Mouse (Mus musculus): ENCODE measurements around the gene Gpr21. TPM values are rescaled to one million over a fixed set of nuclear protein-coding genes. Genes with fewer than 3 reads are reported as not detected.

The Gpr21 gene
- 0.67 and 0.84 TPM in 2 replicates for polyA plus RNA-seq (2014; fragmentation: Nextera tagmentation; extraction: Ambion mirVana)

DNA sequence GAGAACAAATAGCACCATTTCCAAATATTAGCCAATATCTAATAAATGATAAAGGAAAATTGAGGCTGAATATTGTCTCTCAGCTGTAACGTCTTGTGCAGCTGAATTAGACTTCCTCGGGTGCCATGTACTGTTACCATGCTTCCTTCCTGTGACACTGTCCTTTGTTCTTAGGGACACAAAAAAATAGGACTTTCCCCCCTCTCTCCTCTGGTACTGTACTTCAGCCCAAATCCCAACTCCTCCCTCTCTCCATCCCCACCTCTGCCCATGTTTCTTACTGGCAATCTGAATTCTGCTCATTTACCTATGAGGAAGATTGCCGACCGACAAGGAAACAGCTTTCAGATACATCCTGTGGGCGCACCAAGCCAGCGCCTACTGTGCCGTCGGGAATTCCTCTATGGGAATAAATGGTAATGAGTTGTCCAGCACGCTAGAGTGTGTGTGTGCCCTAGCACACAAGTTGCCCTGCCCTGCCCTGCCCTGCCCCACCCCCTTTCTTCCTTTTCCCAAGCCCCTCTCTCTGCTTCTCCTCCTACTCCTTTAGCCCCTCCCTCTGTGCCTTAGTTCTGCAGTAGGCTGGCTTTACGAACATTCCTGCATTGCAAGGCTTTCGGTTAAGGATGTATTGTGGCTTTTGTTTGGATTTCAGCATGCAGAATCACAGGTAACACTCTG lies at the start of gene Gpr21:
Gene Gpr21 (plus strand): TSS at position 303 of the 681 bp plus-strand sequence.
- 25% methylated on average over 11 of the region's 11 CpGs for WGBS
- no peak within 1 kb of the TSS for H3K27ac ChIP-seq (replicated peaks; ENCODE audit: low read depth, low read length)
- 0 out of 2 replicates have a peak within 1 kb of the TSS, but pooled peaks have one; percentile 17 for H3K4me2 ChIP-seq (ENCODE audit: low read depth, low read length)
- DNase-seq (ENCODE audit: low spot score) (peak; percentile 18), ATAC-seq (replicated peaks; ENCODE audit: insufficient number of reproducible peaks, low FRiP score, low TSS enrichment, low read depth) (0 out of 2 replicates have a peak, but pooled peaks have one; percentile 48)
- H3K27me3 ChIP-seq (ENCODE audit: control insufficient read depth, insufficient read depth, low read length) = no peaks in the 10 kb centered on the region
- no peaks in the 10 kb centered on the region for H3K9me3 ChIP-seq (replicated peaks; ENCODE audit: control insufficient read depth, low read length)
- H3K36me3 ChIP-seq (replicated peaks; ENCODE audit: control insufficient read depth, insufficient read depth, low read depth, low read length) = no peaks in the 10 kb centered on the region
- no peaks in the 10 kb centered on the region for H3K4me1 ChIP-seq (ENCODE audit: control insufficient read depth, insufficient read depth, low read length)
- no peak within 1 kb of the TSS for H3K9ac ChIP-seq (replicated peaks; ENCODE audit: low read length)
- H3K4me3 ChIP-seq (ENCODE audit: low read depth, low read length) = no peak within 1 kb of the TSS

GRCm38 (mm10) chr2:37479559-37479958 lies 36.6 kb upstream of the Gpr21 start:
- Histone ChIP-seq H3K4me3 (ENCODE audit: low read depth, low read length) (no peak overlapping the region), H3K27ac (replicated peaks; ENCODE audit: low read depth, low read length) (no peak overlapping the region), H3K9me3 (replicated peaks; ENCODE audit: control insufficient read depth, low read length) (no peaks in the 10 kb centered on the region), H3K4me1 (ENCODE audit: control insufficient read depth, insufficient read depth, low read length) (no peaks in the 10 kb centered on the region), H3K36me3 (replicated peaks; ENCODE audit: control insufficient read depth, insufficient read depth, low read depth, low read length) (peaks cover 5% of the 10 kb centered on the region), H3K27me3 (ENCODE audit: control insufficient read depth, insufficient read depth, low read length) (no peaks in the 10 kb centered on the region), H3K9ac (replicated peaks; ENCODE audit: low read length) (no peak overlapping the region), H3K4me2 (ENCODE audit: low read depth, low read length) (no peak overlapping the region)
- no peak for DNase-seq (ENCODE audit: low spot score)
- no peak for ATAC-seq (replicated peaks; ENCODE audit: insufficient number of reproducible peaks, low FRiP score, low TSS enrichment, low read depth)

DNA sequence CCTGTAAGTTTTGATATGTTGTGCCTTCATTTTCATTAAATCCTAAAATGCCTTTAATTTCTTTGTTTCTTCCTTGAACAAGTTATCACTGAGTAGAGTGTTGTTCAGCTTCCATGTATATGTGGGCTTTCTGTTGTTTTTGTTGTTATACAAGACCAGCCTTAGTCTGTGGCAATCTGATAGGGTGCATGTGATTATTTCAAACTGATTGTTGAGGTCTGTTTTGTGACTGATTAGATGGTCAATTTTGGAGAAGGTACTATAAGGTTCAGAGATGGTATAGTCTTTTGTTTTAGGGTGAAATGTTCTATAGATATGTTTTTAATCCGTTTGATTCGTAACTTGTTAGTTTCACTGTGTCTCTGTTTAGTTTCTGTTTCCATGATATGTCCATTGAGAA lies 36.1 kb upstream of the Gpr21 start:
- H3K27me3 ChIP-seq (ENCODE audit: control insufficient read depth, insufficient read depth, low read length) = no peaks in the 10 kb centered on the region
- H3K4me1 ChIP-seq (ENCODE audit: control insufficient read depth, insufficient read depth, low read length) = no peaks in the 10 kb centered on the region
- no peak for DNase-seq (ENCODE audit: low spot score)
- ATAC-seq (replicated peaks; ENCODE audit: insufficient number of reproducible peaks, low FRiP score, low TSS enrichment, low read depth) = no peak
- peaks cover 5% of the 10 kb centered on the region for H3K36me3 ChIP-seq (replicated peaks; ENCODE audit: control insufficient read depth, insufficient read depth, low read depth, low read length)
- no peak overlapping the region for H3K27ac ChIP-seq (replicated peaks; ENCODE audit: low read depth, low read length)
- H3K9ac ChIP-seq (replicated peaks; ENCODE audit: low read length) = no peak overlapping the region
- H3K4me2 ChIP-seq (ENCODE audit: low read depth, low read length) = no peak overlapping the region
- WGBS = 91% methylated on average over 2 of the region's 2 CpGs
- no peak overlapping the region for H3K4me3 ChIP-seq (ENCODE audit: low read depth, low read length)
- H3K9me3 ChIP-seq (replicated peaks; ENCODE audit: control insufficient read depth, low read length) = no peaks in the 10 kb centered on the region

DNA sequence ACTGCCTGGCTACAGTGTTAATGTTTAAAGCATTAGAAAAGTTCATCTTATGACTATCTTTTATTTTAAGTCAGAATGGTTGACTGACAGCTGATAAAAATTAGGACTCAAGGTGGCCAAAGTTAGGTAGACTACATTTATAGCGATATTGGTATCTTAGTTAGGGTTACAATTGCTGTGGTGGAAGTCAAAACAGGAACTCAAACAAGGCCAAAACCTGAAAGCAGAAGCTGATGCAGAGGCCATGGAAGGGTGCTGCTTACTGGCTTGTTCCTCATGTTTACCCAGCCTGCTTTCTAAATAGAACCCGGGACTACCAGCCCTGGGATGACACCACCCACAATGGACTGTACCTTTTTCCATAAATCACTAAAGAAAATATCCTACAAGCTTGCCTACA lies 32.0 kb upstream of the Gpr21 start:
- ATAC-seq (replicated peaks; ENCODE audit: insufficient number of reproducible peaks, low FRiP score, low TSS enrichment, low read depth) (no peak), DNase-seq (ENCODE audit: low spot score) (no peak)
- Histone ChIP-seq H3K4me3 (ENCODE audit: low read depth, low read length) (no peak overlapping the region), H3K4me2 (ENCODE audit: low read depth, low read length) (no peak overlapping the region), H3K27me3 (ENCODE audit: control insufficient read depth, insufficient read depth, low read length) (no peaks in the 10 kb centered on the region), H3K27ac (replicated peaks; ENCODE audit: low read depth, low read length) (no peak overlapping the region), H3K9me3 (replicated peaks; ENCODE audit: control insufficient read depth, low read length) (no peaks in the 10 kb centered on the region), H3K9ac (replicated peaks; ENCODE audit: low read length) (no peak overlapping the region), H3K36me3 (replicated peaks; ENCODE audit: control insufficient read depth, insufficient read depth, low read depth, low read length) (peaks cover 2% of the 10 kb centered on the region), H3K4me1 (ENCODE audit: control insufficient read depth, insufficient read depth, low read length) (no peaks in the 10 kb centered on the region)
- 90% methylated on average over 2 of the region's 2 CpGs for WGBS

- Histone ChIP-seq H3K27me3 (ENCODE audit: control insufficient read depth, insufficient read depth, low read length) (no peaks in the 10 kb centered on the region), H3K36me3 (replicated peaks; ENCODE audit: control insufficient read depth, insufficient read depth, low read depth, low read length) (peaks cover 4% of the 10 kb centered on the region), H3K9ac (replicated peaks; ENCODE audit: low read length) (no peak overlapping the region), H3K27ac (replicated peaks; ENCODE audit: low read depth, low read length) (no peak overlapping the region), H3K4me2 (ENCODE audit: low read depth, low read length) (no peak overlapping the region), H3K4me3 (ENCODE audit: low read depth, low read length) (no peak overlapping the region), H3K4me1 (ENCODE audit: control insufficient read depth, insufficient read depth, low read length) (no peaks in the 10 kb centered on the region), H3K9me3 (replicated peaks; ENCODE audit: control insufficient read depth, low read length) (no peaks in the 10 kb centered on the region)
- DNase-seq (ENCODE audit: low spot score) = peak; percentile 74
- no peak for ATAC-seq (replicated peaks; ENCODE audit: insufficient number of reproducible peaks, low FRiP score, low TSS enrichment, low read depth)
- 79% methylated on average over 1 of the region's 1 CpGs for WGBS
These were observed 30.8 kb upstream of the Gpr21 start for GRCm38 (mm10) chr2:37485370-37485769.

- Histone ChIP-seq H3K9me3 (replicated peaks; ENCODE audit: control insufficient read depth, low read length) (no peaks in the 10 kb centered on the region), H3K36me3 (replicated peaks; ENCODE audit: control insufficient read depth, insufficient read depth, low read depth, low read length) (peaks cover 4% of the 10 kb centered on the region), H3K27me3 (ENCODE audit: control insufficient read depth, insufficient read depth, low read length) (no peaks in the 10 kb centered on the region), H3K4me2 (ENCODE audit: low read depth, low read length) (no peak overlapping the region), H3K4me3 (ENCODE audit: low read depth, low read length) (no peak overlapping the region), H3K27ac (replicated peaks; ENCODE audit: low read depth, low read length) (no peak overlapping the region), H3K4me1 (ENCODE audit: control insufficient read depth, insufficient read depth, low read length) (no peaks in the 10 kb centered on the region), H3K9ac (replicated peaks; ENCODE audit: low read length) (no peak overlapping the region)
- no peak for DNase-seq (ENCODE audit: low spot score)
- ATAC-seq (replicated peaks; ENCODE audit: insufficient number of reproducible peaks, low FRiP score, low TSS enrichment, low read depth) = no peak
These were observed 29.7 kb upstream of the Gpr21 start for GRCm38 (mm10) chr2:37486408-37486807.

- DNase-seq (ENCODE audit: low spot score) = no peak
- Histone ChIP-seq H3K4me3 (ENCODE audit: low read depth, low read length) (no peak overlapping the region), H3K36me3 (replicated peaks; ENCODE audit: control insufficient read depth, insufficient read depth, low read depth, low read length) (peaks cover 4% of the 10 kb centered on the region), H3K27ac (replicated peaks; ENCODE audit: low read depth, low read length) (no peak overlapping the region), H3K27me3 (ENCODE audit: control insufficient read depth, insufficient read depth, low read length) (no peaks in the 10 kb centered on the region), H3K9me3 (replicated peaks; ENCODE audit: control insufficient read depth, low read length) (no peaks in the 10 kb centered on the region), H3K4me1 (ENCODE audit: control insufficient read depth, insufficient read depth, low read length) (no peaks in the 10 kb centered on the region), H3K9ac (replicated peaks; ENCODE audit: low read length) (no peak overlapping the region), H3K4me2 (ENCODE audit: low read depth, low read length) (no peak overlapping the region)
- ATAC-seq (replicated peaks; ENCODE audit: insufficient number of reproducible peaks, low FRiP score, low TSS enrichment, low read depth) = no peak
- WGBS = 88% methylated on average over 2 of the region's 2 CpGs
These were observed 27.2 kb upstream of the Gpr21 start for GRCm38 (mm10) chr2:37488956-37489355.

DNA sequence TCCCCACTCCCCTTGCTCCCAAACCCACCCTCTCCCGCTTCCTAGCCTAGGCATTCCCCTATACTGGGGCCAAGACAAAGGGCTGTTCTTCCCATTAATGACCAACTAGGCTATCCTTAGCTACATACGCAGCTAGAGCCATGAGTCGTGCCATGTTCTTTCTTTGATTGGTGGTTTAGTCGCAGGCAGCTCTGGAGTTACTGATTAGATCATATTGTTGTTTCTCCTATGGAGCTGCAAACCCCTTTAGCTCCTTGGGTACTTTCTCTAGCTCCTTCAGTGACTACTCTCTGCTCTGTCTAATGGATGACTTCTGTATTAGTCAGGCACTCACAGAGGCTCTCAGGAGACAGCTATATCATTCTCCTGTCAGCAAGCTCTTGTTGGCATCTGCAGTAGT lies 18.8 kb upstream of the Gpr21 start:
- no peak for DNase-seq (ENCODE audit: low spot score)
- Histone ChIP-seq H3K4me2 (ENCODE audit: low read depth, low read length) (no peak overlapping the region), H3K4me3 (ENCODE audit: low read depth, low read length) (no peak overlapping the region), H3K27me3 (ENCODE audit: control insufficient read depth, insufficient read depth, low read length) (no peaks in the 10 kb centered on the region), H3K9me3 (replicated peaks; ENCODE audit: control insufficient read depth, low read length) (no peaks in the 10 kb centered on the region), H3K27ac (replicated peaks; ENCODE audit: low read depth, low read length) (no peak overlapping the region), H3K9ac (replicated peaks; ENCODE audit: low read length) (no peak overlapping the region), H3K36me3 (replicated peaks; ENCODE audit: control insufficient read depth, insufficient read depth, low read depth, low read length) (no peaks in the 10 kb centered on the region; the same call in 1 of the 2 replicates), H3K4me1 (ENCODE audit: control insufficient read depth, insufficient read depth, low read length) (no peaks in the 10 kb centered on the region)
- 91% methylated on average over 4 of the region's 4 CpGs for WGBS
- no peak for ATAC-seq (replicated peaks; ENCODE audit: insufficient number of reproducible peaks, low FRiP score, low TSS enrichment, low read depth)

Data from embryonic facial prominence, embryonic 11.5 days (tissue).